Mouse (Mus musculus): ENCODE measurements around the gene Nek9. TPM values are rescaled to one million over a fixed set of nuclear protein-coding genes. Genes with fewer than 3 reads are reported as not detected.

The Nek9 gene
- polyA plus RNA-seq, 1 experiment: 32.1 TPM

GRCm38 (mm10) chr12:85271843-85272206 lies 67.3 kb downstream of the Nek9 start:
- WGBS: 83% methylated on average over 4 of the region's 4 CpGs
- peaks cover 7% of the 10 kb centered on the region; the same call in 1 of the 2 replicates for H3K36me3 ChIP-seq (ENCODE audit: control insufficient read depth, insufficient read depth, low read length)
- DNase-seq: no peak
- H3K4me3 ChIP-seq (ENCODE audit: control insufficient read depth, insufficient read depth, low read length): no peak overlapping the region
- no peak overlapping the region for H3K27ac ChIP-seq (ENCODE audit: control insufficient read depth, insufficient read depth, low read length)
- TF ChIP-seq POLR2A (IDR thresholded peaks at IDR 0.05; ENCODE audit: control insufficient read depth, extremely low read depth, insufficient read depth, low read length, poor library complexity): no peak
- TF ChIP-seq CTCF (IDR thresholded peaks at IDR 0.05; ENCODE audit: borderline replicate concordance, control insufficient read depth, extremely low read depth, insufficient read depth, low read length, poor library complexity): no peak
- no peaks in the 10 kb centered on the region for H3K4me1 ChIP-seq (replicated peaks; ENCODE audit: control insufficient read depth, insufficient read depth, low read length)
- no peaks in the 10 kb centered on the region for H3K27me3 ChIP-seq (ENCODE audit: control insufficient read depth, insufficient read depth, low read length)

- H3K27ac ChIP-seq (ENCODE audit: control insufficient read depth, insufficient read depth, low read length): no peak overlapping the region
- DNase-seq: no peak
- H3K4me3 ChIP-seq (ENCODE audit: control insufficient read depth, insufficient read depth, low read length): no peak overlapping the region
- H3K4me1 ChIP-seq (replicated peaks; ENCODE audit: control insufficient read depth, insufficient read depth, low read length): no peaks in the 10 kb centered on the region
- peaks cover 7% of the 10 kb centered on the region; the same call in 1 of the 2 replicates for H3K36me3 ChIP-seq (ENCODE audit: control insufficient read depth, insufficient read depth, low read length)
- H3K27me3 ChIP-seq (ENCODE audit: control insufficient read depth, insufficient read depth, low read length): no peaks in the 10 kb centered on the region
- WGBS: 69% methylated on average over 7 of the region's 7 CpGs
- TF ChIP-seq CTCF (IDR thresholded peaks at IDR 0.05; ENCODE audit: borderline replicate concordance, control insufficient read depth, extremely low read depth, insufficient read depth, low read length, poor library complexity) (no peak), POLR2A (IDR thresholded peaks at IDR 0.05; ENCODE audit: control insufficient read depth, extremely low read depth, insufficient read depth, low read length, poor library complexity) (no peak)
Observed at GRCm38 (mm10) chr12:85271132-85271842, 67.9 kb downstream of the Nek9 start.

GRCm38 (mm10) chr12:85270319-85270718 lies 68.8 kb downstream of the Nek9 start, which contains the start of gene Mlh3:
TSS of gene Mlh3 (minus strand) at chr12:85270599.
- peak; percentile 86 for DNase-seq
- TF ChIP-seq POLR2A (IDR thresholded peaks at IDR 0.05; ENCODE audit: control insufficient read depth, extremely low read depth, insufficient read depth, low read length, poor library complexity) (peak; percentile 78), CTCF (IDR thresholded peaks at IDR 0.05; ENCODE audit: borderline replicate concordance, control insufficient read depth, extremely low read depth, insufficient read depth, low read length, poor library complexity) (peak; percentile 78)
- Histone ChIP-seq H3K27me3 (ENCODE audit: control insufficient read depth, insufficient read depth, low read length) (no peaks in the 10 kb centered on the region), H3K36me3 (ENCODE audit: control insufficient read depth, insufficient read depth, low read length) (peaks cover 3% of the 10 kb centered on the region; the same call in 1 of the 2 replicates), H3K27ac (ENCODE audit: control insufficient read depth, insufficient read depth, low read length) (no peak within 1 kb of the TSS), H3K4me1 (replicated peaks; ENCODE audit: control insufficient read depth, insufficient read depth, low read length) (no peaks in the 10 kb centered on the region), H3K4me3 (ENCODE audit: control insufficient read depth, insufficient read depth, low read length) (peak within 1 kb of the TSS; percentile 82)
- under 1% methylated on average over 35 of the region's 35 CpGs for WGBS

- TF ChIP-seq POLR2A (IDR thresholded peaks at IDR 0.05; ENCODE audit: control insufficient read depth, extremely low read depth, insufficient read depth, low read length, poor library complexity): no peak
- no peak for TF ChIP-seq CTCF (IDR thresholded peaks at IDR 0.05; ENCODE audit: borderline replicate concordance, control insufficient read depth, extremely low read depth, insufficient read depth, low read length, poor library complexity)
- no peaks in the 10 kb centered on the region for H3K4me1 ChIP-seq (replicated peaks; ENCODE audit: control insufficient read depth, insufficient read depth, low read length)
- H3K36me3 ChIP-seq (ENCODE audit: control insufficient read depth, insufficient read depth, low read length): peaks cover 3% of the 10 kb centered on the region; the same call in 1 of the 2 replicates
- H3K27me3 ChIP-seq (ENCODE audit: control insufficient read depth, insufficient read depth, low read length): no peaks in the 10 kb centered on the region
- H3K4me3 ChIP-seq (ENCODE audit: control insufficient read depth, insufficient read depth, low read length): no peak overlapping the region; the same call in 1 of the 2 replicates
- H3K27ac ChIP-seq (ENCODE audit: control insufficient read depth, insufficient read depth, low read length): no peak overlapping the region
- DNase-seq: no peak
- 50% methylated on average over 3 of the region's 3 CpGs for WGBS
Observed at GRCm38 (mm10) chr12:85269821-85270220, 69.3 kb downstream of the Nek9 start.

GRCm38 (mm10) chr12:85266248-85266647 lies 72.9 kb downstream of the Nek9 start:
- H3K36me3 ChIP-seq (ENCODE audit: control insufficient read depth, insufficient read depth, low read length): no peaks in the 10 kb centered on the region
- no peak for TF ChIP-seq CTCF (IDR thresholded peaks at IDR 0.05; ENCODE audit: borderline replicate concordance, control insufficient read depth, extremely low read depth, insufficient read depth, low read length, poor library complexity)
- no peak for TF ChIP-seq POLR2A (IDR thresholded peaks at IDR 0.05; ENCODE audit: control insufficient read depth, extremely low read depth, insufficient read depth, low read length, poor library complexity)
- H3K4me1 ChIP-seq (replicated peaks; ENCODE audit: control insufficient read depth, insufficient read depth, low read length): no peaks in the 10 kb centered on the region
- H3K4me3 ChIP-seq (ENCODE audit: control insufficient read depth, insufficient read depth, low read length): no peak overlapping the region
- no peak for DNase-seq
- WGBS: 97% methylated on average over 3 of the region's 3 CpGs
- no peaks in the 10 kb centered on the region for H3K27me3 ChIP-seq (ENCODE audit: control insufficient read depth, insufficient read depth, low read length)
- no peak overlapping the region for H3K27ac ChIP-seq (ENCODE audit: control insufficient read depth, insufficient read depth, low read length)

GRCm38 (mm10) chr12:85264940-85265339 lies 74.2 kb downstream of the Nek9 start:
- no peak for DNase-seq

More at GRCm38 (mm10) chr12:85264940-85265339, 74.2 kb downstream of the Nek9 start:
- Histone ChIP-seq H3K27me3 (ENCODE audit: control insufficient read depth, insufficient read depth, low read length) (no peaks in the 10 kb centered on the region), H3K36me3 (ENCODE audit: control insufficient read depth, insufficient read depth, low read length) (no peaks in the 10 kb centered on the region), H3K27ac (ENCODE audit: control insufficient read depth, insufficient read depth, low read length) (no peak overlapping the region), H3K4me3 (ENCODE audit: control insufficient read depth, insufficient read depth, low read length) (no peak overlapping the region), H3K4me1 (replicated peaks; ENCODE audit: control insufficient read depth, insufficient read depth, low read length) (no peaks in the 10 kb centered on the region)
- no peak for TF ChIP-seq CTCF (IDR thresholded peaks at IDR 0.05; ENCODE audit: borderline replicate concordance, control insufficient read depth, extremely low read depth, insufficient read depth, low read length, poor library complexity)
- no peak for TF ChIP-seq POLR2A (IDR thresholded peaks at IDR 0.05; ENCODE audit: control insufficient read depth, extremely low read depth, insufficient read depth, low read length, poor library complexity)
- 91% methylated on average over 7 of the region's 7 CpGs for WGBS
